Mouse (Mus musculus) thymus, adult 2 months (tissue): ENCODE measurements around the gene Hpf1.

Experiments used
- CTCF ChIP-seq: fragments of 200-500 bp; IDR thresholded peaks from 2 replicates; pipeline ENCODE4 v1.5.1; 2012; ENCODE audit warnings: mild to moderate bottlenecking, control low read depth, low read length, moderate library complexity, borderline replicate concordance; ENCODE audit not compliant: control insufficient read depth, poor library complexity, insufficient read depth; ENCODE audit errors: extremely low read depth
- POLR2A ChIP-seq: fragments of 200-500 bp; IDR thresholded peaks from 2 replicates; pipeline ENCODE4 v1.6.1; 2012; ENCODE audit warnings: mild to moderate bottlenecking, low read length, control low read depth, moderate library complexity; ENCODE audit not compliant: control insufficient read depth, poor library complexity, insufficient read depth; ENCODE audit errors: extremely low read depth

- TF ChIP-seq CTCF (no peak), POLR2A (no peak)
These were observed 931 bp upstream of the Hpf1 start for GRCm38 (mm10) chr8:60889131-60889842.
